Mouse (Mus musculus) embryo, embryonic 10.5 days (tissue): ENCODE data around the gene Scgb2b17.
"Not testable (repeated sequence)": the region's sequence is repeated elsewhere in the genome, so short reads cannot be mapped to it uniquely, and the experiment has no call there.

ENCODE experiments used
- DNase-seq: peaks from one replicate; pipeline ENCODE4 v3.0.0-alpha.2; 2015; ENCODE audit warnings: low spot score

The Scgb2b17 gene

DNA sequence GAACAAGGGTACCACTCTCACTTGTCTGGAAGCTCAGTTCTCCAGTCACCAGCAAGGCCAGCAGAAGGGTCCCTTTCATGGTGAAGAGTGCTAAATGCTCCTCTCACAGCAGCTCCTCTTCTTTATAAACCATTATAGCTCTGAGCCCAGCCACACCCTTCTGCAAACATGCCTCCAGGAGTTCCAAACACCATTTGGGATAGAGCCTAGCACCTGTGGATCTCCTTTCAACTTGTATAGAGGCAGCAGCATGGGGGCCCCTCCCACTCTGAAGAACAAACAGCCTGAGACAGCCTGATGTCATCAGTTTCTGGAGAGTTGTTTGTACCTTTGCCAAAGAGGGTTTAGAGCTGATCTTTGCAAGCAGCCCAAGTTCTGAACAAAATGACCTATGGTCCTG is at the start of gene Scgb2b17:
Gene Scgb2b17, minus strand, starts transcription at position 101 of the 400 bp plus-strand sequence.
- not testable (repeated sequence) for DNase-seq

DNA sequence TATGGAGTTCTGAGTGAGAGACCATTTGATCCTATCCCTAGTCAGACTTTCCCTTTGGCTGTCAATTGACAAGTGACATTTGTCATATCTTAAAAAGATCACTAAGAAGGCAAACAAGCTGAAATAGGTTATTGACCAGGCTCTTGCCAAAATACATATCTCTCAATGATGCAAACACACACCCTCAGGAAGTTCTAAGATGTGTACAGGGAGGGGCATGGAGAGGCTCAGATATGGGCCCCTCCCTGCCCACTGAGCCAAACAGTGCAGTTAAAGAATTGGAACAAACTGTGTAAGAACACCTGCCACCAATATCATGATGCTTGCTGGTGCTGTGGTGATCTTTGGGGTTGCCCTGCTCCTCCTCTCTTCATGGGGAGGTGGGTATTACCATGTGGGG is 6.8 kb upstream of the Scgb2b17 start, which contains the start of gene Scgb1b17:
Gene Scgb1b17, plus strand, starts transcription at position 301 of the 400 bp plus-strand sequence.
- DNase-seq, result not testable (repeated sequence)
